Mouse (Mus musculus) cerebellum, postnatal 4 days (tissue): ENCODE measurements at regions not wholly inside any gene's neighbourhood (a gene's known extent, or its start where the extent isn't known, plus 50 kb on each side); places are given as distances from the start of the nearest gene placed in this dataset.

Experiments
- DNase-seq, 2 experiments: peaks; one replicate each; pipeline ENCODE4 v3.0.0; 2022; ENCODE audit warnings: low spot score in 2 of 2, mixed read lengths in 1 of 2

DNA sequence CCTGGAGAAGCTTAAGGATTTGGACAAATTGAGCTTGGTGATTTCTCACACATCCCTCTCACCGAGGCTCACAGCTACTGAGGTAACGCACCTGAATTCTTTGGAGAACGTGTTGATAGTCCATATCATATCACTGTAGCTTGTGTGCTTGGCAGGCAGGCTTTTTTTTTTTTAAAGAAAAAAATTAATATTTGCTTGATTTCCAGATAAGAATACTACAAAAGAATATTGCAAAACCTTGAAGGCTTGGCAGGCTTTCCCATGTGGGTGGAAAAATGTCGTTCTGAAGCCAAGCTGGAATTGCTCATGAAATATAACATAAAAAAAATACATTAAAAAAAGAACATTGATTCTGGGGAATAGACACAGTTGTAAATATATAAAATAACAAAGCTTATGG, 131.8 kb downstream of the Klf5 start:
- DNase-seq: no peak

DNA sequence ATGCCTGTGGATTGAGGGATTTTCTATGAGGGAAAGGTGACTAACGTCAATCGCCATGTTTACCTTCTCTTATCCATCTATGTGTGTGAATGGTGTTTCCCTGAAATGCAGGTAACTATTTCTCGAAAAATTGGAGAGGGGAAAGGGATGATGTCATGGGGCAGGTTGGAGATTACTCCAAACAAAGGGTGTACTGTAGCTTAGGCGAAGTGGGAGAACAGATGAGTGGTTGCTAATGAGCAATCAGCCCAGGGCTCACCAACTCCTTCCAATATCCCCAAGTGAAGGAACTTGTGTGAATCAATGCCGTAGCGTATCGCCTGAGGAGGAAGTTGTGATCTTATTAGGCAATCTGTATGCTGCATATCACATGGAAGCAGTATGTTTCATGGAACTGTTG, 133.2 kb downstream of the Klf5 start:
- DNase-seq: no peak

DNA sequence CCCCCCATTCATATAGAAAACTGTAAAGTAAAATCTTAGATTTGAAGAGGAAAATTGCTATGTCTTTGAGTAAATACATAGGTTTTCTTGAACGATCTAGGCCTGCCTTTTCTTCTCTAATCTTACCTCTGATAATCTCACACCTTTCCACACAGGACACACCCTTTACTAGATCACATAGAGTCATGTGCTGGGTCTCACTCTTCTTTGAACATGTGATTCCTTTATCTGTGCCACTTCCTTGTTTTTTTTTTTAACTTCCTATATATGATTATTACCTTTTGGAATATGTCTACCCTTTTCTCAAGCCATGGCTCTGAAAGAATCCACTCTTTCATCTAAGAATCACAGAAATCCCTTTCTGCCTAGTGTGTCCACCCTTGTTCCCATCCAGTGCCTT, 136.2 kb downstream of the Klf5 start:
- no peak for DNase-seq

DNA sequence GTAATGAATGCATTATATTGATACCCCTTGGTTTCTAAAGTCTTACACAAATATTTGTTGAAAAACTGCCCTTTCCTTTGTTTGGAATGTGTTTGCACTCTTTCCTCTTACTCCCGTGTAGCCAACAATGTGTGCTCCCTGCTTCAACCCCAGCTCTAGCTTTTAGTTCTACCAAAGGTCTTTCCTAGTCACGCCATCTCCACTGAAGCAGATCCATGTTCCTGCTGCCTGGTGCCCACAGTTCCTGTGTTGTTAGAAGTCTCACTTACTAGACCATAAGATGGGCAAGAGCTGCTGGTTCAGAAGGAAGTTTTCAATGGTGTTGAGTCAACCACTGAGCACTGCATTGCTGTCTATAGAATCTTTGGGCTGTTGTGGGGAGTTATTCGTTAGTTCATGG, 137.0 kb downstream of the Klf5 start:
- no peak for DNase-seq

DNA sequence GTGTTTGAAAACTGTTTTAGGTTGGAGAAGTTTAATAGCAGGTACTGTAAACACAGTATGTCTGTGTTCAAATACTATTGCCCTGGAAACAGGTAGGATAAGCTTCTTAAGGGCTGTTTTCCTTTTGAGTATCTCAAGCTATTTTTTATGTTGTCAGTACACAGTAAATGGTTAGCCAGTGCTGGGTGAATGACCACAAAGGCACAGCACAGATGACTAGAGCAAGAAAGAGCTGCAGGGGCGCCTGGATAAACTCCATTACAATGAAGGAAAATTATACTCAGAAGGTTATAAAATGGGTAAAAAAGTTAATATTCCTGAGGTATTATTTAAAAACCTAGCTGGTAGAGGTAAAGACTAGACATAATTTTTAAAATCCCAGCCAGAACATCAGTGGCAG, 137.6 kb downstream of the Klf5 start:
- DNase-seq: no peak

DNA sequence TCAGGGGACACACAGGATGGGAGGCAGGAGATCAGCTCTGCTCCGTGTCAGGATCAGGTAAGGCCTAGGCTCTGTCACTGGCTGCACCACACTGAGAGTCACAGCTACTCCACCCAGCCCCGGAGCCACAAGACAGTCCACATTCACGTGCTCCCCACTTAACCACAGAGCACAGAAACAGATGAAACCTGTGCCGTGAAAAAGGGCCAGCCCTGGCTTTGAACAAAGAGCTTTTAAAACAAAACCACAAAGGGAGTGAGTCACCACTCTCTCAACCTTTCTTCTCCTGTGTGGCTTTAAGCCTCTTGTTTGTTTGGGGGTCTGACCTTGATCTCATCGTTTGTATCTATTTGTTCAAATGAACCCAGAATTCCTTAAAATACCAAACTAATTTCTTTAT, 150.6 kb downstream of the Klf5 start:
- DNase-seq: no peak

DNA sequence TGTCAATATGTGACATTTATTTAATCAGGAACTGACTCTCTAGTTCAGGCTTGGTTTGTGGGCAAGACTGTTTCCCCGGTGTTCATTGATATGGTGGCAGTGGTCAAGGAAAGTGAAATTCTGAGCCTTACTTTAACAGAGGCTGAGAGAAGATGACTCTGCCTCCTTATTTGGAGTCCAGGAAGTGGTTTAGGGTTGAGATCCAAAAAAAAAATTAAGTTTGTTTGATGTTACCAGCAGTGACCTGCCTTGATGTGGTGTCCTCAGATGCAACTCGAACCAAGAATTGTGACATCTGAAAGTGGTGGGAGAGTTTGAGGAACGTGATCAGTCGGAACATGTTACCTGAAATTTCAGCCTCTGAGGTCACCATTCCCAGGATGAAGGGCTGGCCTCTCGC, 151.4 kb downstream of the Klf5 start:
- no peak for DNase-seq

DNA sequence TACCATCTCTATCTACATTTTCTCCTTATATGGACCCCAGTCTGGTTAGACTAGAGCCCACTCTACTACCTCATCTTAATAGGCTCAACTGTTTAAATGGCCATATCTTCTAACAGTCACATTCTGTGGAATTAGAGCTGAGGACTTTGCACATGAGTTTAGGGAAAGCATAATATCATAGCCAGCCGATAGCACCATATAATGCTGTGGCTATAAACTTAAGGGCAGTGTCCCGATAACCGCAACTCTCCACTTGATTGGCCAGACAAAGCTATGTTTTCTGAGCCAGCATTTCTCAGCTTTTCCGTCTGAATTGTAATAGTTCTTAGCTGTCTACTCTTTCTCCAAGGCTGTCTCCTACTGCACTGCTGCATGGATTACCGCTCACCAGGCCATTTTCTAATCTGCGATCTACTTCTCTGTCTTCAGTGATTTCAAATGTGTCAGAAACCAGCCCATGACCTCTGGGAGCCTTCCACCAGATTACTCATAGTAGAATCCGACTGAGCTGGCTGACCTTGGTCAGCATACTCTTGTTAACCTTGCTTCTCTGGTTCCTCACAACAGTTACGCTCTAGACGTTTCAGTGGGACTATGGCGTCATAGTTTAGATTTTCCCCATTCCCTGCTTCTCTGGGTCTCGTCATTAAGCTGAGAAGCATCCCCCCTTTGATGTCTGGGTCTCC, 152.8 kb downstream of the Klf5 start:
- DNase-seq: no peak

DNA sequence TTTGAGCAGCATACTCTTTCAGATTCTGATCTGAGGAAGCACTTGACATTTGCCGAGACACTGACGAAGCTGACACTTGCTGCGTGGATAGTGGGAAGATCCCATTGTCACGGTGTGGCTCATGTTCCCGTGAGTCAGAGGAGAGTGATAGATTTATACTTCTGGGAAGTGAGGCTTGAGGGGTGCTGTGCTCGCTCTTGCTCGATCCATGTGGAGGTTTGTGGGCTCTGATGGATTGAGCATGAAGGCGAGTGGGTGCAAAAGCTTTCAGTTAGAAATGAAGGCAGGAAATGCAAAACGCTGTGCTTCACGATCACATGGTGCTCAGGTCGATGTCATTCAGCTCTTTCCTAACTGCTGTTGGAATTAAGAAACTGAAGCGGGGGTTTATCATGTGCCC, 155.4 kb downstream of the Klf5 start:
- DNase-seq: no peak

DNA sequence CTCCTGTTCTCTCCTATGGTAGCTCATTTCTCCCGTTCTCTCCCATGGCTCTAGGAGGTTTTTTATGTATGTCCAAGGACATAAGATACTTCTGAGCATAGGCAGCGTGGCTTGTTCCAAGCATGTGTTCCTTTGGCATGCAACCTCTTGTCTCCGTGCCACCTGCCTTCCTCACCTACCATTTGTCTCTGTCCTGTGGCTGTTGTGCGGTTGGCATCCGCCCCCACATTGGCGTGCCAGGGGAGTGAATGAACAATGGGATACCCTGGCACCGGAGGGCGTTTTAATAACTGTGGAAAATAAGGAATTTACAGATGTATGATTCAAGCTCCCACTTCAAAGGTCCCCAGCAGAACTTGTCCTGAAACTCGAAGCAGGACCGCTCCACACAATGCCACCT, 158.1 kb downstream of the Klf5 start:
- DNase-seq: no peak

DNA sequence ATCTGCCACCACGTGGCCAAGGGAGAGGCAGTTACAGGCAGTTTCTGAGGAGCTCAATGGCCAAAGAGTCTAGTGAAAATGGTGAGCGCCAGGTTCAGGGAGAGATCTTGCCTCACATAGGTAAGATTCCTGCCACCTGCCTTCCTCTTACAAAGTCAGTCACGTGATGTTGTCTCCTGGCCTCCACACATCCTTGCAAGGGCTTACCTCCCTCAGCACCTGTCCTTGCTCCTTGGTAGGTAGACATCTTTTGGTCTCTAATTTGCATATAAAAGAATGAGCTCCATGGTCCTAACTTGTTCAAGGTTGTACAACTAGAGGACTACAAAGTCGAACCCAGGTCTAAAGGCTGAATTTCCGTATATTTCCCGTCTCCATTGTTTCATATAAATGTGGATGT, 159.1 kb downstream of the Klf5 start:
- DNase-seq: no peak

DNA sequence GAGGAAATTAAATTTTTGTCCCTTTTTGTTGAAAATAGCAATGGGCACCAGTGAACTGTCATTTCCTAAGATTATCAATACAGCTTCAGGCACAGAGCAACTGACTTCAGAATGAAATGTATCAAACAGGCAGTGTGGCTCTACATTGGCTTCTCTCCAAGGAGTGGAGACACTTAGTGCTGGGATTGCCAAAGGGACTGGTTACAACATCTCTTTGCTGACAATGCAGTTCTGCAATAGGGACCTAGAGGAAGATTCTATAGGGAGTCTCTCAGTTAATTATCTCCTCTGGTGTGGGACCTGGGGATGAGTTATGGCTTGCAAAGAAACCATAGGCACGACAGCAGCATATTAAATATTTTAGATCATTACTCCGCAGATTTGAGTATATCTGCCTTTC, 173.6 kb downstream of the Klf5 start:
- DNase-seq: no peak

DNA sequence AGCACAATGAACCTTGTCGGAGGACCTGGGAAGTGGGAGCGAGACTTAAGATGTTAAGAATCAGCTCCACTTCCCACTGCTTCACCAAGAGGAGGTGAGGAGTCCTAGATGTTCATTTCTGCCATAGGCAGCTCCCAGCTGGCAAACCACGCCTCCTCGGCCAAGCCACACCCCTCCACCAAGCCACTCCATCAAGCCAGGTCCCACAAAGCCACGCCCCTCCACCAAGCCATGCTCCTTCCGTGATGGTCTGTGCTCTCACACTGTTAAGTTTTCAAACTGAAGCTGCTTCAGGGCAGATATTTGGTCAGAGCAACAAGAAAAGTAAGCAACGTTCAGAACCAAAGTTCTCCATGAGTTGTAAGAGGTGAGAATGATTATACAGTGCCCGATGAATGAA, 176.8 kb downstream of the Klf5 start:
- no peak for DNase-seq

DNA sequence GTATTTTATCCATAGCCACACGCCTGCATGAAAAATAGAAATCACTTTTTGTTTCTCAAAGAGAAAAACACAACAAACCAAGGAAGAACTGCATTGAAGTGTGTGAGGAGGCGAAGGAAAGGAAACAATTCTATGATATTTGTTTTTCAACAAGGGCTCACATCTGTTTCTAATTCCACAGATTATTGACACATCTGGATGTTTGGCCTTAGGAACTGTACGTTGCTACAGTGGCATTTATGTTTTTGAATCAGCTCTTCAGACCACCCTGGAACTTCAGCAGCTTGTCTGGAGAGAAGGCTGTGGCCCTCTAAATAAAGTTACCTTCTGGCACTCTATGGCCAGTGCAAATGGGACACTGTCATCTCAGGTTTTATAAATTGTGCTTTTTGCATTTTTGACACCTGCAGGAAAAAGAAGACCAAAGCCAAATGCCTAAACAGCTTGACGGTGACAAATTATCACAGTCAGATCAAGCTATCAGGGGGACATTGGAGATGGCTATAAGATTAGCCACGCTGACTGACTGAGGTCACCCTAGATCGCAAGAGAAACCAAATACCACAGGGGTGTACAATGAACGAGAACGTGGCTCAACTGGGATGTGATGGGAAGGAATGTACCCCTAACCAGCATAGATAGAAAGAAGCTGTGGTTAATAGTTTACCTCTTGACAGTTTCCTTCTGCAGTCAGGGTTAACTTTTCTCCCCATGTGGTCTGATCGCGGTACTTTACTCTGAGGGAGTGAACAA, 182.0 kb downstream of the Klf5 start:
- DNase-seq: no peak

DNA sequence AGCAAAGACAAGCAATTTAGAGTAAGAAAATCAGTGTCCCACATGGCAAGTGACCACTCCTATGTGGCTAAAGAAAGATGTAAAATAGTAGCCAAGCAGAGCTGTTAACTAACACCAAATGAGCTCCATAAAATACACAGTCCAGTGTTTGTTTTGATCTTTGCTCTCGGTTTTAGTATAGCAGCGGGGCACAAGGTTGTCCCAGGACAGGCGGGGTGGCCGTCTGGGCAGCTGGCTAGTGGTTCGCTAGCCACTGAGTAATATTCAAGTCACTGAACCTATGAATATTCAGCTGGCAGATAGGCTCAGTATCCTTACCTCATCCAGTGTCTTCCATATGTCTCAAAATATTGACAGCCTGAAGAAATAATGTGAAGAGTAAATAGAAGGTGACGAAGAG, 189.5 kb downstream of the Klf5 start:
- DNase-seq: no peak

DNA sequence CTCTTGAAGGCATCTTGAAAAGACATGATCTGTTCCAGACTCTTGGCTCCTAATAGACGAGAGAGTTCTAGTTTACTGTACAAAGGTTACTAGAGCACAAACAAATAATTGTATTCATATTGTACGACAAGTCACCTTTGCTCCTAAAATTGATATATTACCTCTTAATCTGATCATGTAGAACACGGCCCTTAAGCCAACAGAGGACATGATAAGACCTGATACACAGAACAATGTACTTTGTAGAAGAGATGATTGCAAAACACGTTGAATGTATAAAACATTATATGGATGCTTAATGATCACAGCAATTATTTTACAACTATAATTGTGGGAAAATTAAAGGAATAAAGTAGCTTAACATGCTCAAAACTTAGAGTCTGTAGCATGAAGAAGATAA, 194.7 kb downstream of the Klf5 start:
- DNase-seq: no peak

DNA sequence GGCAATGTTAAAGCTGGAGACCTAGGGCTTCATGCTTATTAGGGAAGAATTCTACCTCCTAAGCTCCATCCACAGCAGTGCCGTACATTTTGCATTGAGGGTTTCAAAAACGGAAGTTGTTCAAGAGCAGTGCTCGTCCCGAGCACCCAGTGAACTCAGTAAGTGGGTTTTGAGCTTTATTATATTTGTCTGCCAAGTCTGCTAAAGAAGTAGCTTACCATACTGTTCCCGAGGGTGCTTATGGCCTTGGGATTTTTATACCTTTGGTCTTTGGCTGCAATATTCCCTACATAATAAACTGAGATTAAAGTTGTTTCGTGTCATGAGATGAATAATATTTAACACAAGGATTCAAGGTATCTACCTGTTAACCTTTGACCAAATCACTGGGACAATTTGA, 195.2 kb downstream of the Klf5 start:
- DNase-seq: no peak

DNA sequence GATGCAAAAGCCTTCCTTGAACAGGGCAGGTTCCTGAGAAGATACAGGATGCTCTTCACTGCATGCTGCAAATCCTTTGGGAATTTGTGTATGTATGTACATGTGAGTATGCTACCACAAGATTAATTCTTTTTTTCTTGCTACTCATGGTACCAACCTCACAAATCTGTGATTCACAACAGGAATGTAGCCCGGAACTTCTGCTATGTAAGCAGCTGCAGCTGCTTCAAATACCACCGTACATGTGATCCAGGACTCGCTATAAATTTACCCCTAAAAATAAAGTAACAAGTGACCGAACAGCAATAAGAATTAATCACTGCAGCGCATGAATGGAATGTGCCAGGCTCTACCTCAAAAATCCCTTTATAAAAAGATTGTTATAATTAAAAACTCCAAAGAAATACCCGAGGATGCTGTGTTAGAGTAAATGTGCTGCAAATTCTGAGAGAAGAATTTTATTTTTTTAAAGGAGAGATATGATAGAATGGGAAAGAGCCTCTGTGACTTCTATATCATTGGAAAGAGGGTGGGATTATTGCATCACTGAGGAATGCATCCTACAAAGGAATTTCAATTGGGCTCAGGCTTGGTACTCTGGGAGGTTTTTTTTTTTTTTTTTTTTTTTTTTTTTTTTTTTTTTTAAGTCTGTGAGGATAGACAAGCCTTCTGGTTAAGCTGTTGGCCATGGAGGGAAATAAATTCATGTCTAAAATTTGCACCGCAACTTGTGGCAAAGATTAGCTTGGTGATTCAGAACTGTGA, 201.2 kb downstream of the Klf5 start:
- DNase-seq: no peak

DNA sequence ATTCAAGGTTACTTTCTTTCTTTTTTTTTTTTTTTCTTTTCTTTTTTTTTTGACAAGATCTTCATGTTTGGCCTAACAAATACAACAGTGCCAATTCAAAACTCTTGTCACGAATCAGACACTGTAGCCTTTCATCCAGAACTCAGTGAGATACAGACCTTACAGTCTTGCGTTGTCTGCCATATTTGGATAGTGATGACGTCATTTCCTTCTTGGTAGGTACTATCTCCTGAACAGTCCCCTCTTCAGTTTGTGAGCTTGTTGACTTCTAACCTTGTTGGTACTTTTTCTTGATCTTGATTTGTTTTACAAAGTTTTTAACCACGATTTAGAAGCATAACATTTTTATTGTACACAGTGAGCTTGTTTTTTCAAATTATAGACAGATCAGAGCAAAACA, 206.4 kb downstream of the Klf5 start:
- DNase-seq: no peak

DNA sequence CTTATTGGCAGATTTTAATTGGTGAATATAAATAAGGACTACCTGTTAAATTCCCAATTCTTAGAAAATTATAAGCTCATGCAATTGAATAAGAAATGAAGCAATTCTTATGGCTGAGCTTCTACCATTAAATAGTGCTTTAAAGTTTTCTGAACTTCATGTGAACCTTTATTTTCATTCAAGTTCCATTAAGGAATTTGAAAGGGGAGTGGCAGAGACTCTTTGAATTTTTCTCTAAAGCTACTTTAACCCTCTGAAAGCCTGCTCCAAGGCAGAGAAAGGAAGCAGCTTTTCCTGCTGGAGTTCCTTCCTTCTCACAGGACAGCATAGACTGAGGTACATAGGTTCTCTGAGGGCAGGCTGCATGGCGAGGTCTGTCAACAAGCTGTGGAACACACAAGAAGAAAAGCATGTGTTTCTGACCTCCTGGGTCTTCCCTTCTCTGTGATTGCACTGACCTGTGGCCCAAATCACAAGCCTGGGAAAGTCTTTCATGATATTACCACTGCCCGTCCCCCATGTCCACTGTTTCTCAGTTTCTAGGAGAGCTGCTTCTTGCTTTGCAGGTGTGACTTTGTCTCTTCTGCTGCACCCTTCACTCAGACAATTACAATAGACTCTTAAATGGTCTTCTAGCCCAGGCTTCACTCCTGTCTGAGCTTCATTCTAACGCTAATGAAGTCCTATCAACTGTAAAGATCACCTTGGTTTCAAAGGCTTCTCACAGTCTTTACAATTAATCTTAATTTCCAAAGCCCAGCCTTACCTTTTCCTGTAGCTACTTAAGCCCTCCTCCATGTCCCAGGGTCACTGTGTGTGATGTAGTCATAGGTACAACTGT, 211.4 kb downstream of the Klf5 start:
- no peak for DNase-seq

DNA sequence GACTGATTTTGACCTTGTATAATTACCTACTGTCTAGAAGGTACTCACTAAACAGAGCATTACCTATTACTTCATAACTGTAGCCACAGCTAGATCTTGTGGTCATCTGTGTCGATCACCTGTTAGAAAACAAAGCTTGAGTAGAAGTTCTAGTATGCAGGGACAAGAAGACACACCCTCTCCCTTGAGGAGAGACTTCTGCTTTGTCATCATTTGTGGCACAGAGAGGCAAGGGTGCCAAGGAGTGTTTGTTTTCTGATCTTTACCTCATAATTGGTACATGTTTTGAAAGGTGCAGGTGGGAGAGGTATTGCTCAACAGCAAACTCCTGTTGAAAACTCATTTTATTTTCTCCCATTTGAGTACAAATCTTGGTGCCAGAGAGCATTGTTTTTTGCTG, 217.0 kb downstream of the Klf5 start:
- no peak for DNase-seq

DNA sequence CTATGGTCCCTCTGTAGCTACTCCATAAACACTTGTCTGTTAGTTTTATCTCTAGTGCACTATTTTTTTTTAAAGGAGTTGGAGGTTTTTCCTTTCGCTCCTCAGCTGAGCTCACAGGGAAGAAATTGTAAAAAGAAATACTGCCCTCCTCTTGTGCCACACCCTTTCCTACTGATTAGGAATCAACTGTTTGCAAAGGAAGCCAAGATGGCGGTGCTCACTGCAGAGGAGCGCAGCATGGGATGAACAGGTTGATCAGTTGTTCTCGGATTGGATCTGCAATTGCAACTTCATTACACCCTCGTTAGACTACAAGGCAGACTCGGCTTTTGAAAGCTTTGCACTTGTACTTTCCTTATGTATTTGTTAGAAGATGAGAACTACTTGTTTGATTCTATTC, 218.2 kb downstream of the Klf5 start:
- DNase-seq: no peak
